Mouse (Mus musculus): ENCODE measurements around the gene Fgr. TPM values are rescaled to one million over a fixed set of nuclear protein-coding genes. Genes with fewer than 3 reads are reported as not detected.
"Not testable (repeated sequence)": the region's sequence is repeated elsewhere in the genome, so short reads cannot be mapped to it uniquely, and the experiment has no call there.

Fgr gene
- polyA plus RNA-seq, 1 experiment from 2014 or later = not detected

DNA sequence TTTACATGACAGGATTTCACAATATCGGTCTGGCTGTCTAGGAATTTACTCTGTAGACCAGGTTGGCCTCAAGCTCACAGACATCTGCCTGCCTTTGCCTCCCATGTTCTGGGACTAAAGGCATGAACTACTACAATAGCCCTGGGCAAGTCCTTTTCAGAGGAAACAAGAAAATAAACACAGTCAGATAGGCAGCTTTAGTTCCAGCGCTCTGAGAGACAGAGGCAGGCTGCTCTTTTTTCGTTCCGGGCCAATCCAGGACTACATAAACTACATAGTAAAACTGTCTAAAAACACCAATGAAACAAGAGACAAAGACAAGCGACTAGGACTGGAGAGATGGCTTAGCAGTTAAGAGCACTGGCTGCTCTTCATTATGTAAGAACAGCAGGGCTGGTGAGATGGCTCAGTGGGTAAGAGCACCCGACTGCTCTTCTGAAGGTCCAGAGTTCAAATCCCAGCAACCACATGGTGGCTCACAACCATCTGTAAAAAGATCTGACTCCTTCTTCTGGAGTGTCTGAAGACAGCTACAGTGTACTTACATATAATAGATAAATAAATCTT is 32.1 kb downstream of the Fgr start:
- H3K9ac ChIP-seq; H3K9me3 ChIP-seq (replicated peaks); H3K27ac ChIP-seq; H3K4me3 ChIP-seq; H3K4me2 ChIP-seq; H3K36me3 ChIP-seq (ENCODE audit: poor library complexity, severe bottlenecking); ATAC-seq: not testable (repeated sequence)
- 72% methylated on average over 6 of the region's 6 CpGs for WGBS
- Histone ChIP-seq H3K27me3 (peaks cover 21% of the 10 kb centered on the region), H3K4me1 (peaks cover 26% of the 10 kb centered on the region)

GRCm38 (mm10) chr4:133007513-133008380 is 33.9 kb downstream of the Fgr start:
- Histone ChIP-seq H3K9ac (no peak overlapping the region), H3K27ac (no peak overlapping the region), H3K4me3 (no peak overlapping the region), H3K27me3 (peaks cover 20% of the 10 kb centered on the region), H3K36me3 (ENCODE audit: poor library complexity, severe bottlenecking) (no peaks in the 10 kb centered on the region), H3K4me1 (peaks cover 24% of the 10 kb centered on the region), H3K4me2 (no peak overlapping the region), H3K9me3 (replicated peaks) (no peaks in the 10 kb centered on the region)
- ATAC-seq = no peak
- WGBS = 46% methylated on average over 15 of the region's 15 CpGs

DNA sequence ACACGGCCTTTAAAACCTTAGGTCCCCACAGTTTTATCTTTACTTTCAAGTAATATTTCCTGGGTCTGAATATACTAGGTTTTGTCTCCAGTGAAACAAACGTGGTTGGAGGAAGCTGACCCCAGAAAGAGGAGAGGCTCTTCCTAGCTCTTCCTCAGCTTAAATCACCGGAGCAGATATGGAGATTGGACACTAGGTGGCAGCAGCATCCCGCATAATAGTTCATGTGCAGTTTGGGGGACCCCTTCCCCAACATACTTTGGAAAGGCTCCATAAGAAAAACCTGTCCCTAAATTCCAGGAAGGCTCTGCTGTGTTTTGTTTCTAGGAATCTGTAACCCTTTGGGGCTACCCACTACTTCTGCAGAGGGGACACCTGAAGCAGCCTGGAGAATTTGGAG is 35.2 kb downstream of the Fgr start:
- H3K4me1 ChIP-seq = peaks cover 28% of the 10 kb centered on the region
- H3K36me3 ChIP-seq (ENCODE audit: poor library complexity, severe bottlenecking) = no peaks in the 10 kb centered on the region
- no peak for ATAC-seq
- no peak overlapping the region for H3K27ac ChIP-seq
- 2% methylated on average over 4 of the region's 4 CpGs for WGBS
- no peak overlapping the region for H3K4me2 ChIP-seq
- H3K9ac ChIP-seq = no peak overlapping the region
- H3K27me3 ChIP-seq = peaks cover 20% of the 10 kb centered on the region
- H3K4me3 ChIP-seq = no peak overlapping the region
- no peaks in the 10 kb centered on the region for H3K9me3 ChIP-seq (replicated peaks)

GRCm38 (mm10) chr4:133009676-133010075 is 35.8 kb downstream of the Fgr start:
- no peak for ATAC-seq
- H3K9ac ChIP-seq = no peak overlapping the region
- WGBS = 72% methylated on average over 5 of the region's 5 CpGs

DNA sequence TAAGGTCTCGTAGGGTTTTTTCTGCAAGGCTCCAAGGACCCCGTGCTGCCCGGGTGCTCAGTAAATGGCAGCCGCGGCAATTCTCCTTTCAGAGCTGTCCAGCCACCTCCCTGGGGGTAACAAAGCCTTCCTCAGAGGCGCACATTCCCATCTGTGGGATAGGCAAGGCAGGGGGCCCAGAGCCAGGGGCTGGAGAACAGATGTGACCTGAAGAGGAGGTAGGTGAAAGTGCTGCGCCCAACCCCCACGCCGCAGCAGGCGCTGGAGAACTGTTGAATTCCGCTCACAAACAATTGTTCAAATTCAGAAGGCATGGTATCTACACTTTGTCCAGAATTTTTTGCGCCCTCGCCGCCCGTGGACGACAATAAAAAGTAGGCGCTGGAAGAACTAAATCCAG is 36.7 kb downstream of the Fgr start:
- H3K4me1 ChIP-seq = peaks cover 43% of the 10 kb centered on the region
- no peaks in the 10 kb centered on the region for H3K9me3 ChIP-seq (replicated peaks)
- peak overlapping the region; percentile 88 for H3K4me3 ChIP-seq
- H3K27me3 ChIP-seq = peaks cover 20% of the 10 kb centered on the region
- H3K9ac ChIP-seq = 0 out of 2 replicates have a peak overlapping the region, but pooled peaks have one; percentile 99
- WGBS = under 1% methylated on average over 17 of the region's 17 CpGs
- H3K36me3 ChIP-seq (ENCODE audit: poor library complexity, severe bottlenecking) = no peaks in the 10 kb centered on the region
- H3K4me2 ChIP-seq = peak overlapping the region; percentile 94
- ATAC-seq = no peak
- no peak overlapping the region for H3K27ac ChIP-seq

More at GRCm38 (mm10) chr4:133009676-133010075, 35.8 kb downstream of the Fgr start:
- peaks cover 33% of the 10 kb centered on the region for H3K4me1 ChIP-seq
- no peaks in the 10 kb centered on the region for H3K9me3 ChIP-seq (replicated peaks)
- no peaks in the 10 kb centered on the region for H3K36me3 ChIP-seq (ENCODE audit: poor library complexity, severe bottlenecking)
- no peak overlapping the region for H3K27ac ChIP-seq
- peaks cover 20% of the 10 kb centered on the region for H3K27me3 ChIP-seq
- no peak overlapping the region for H3K4me3 ChIP-seq
- no peak overlapping the region for H3K4me2 ChIP-seq

GRCm38 (mm10) chr4:133011028-133011820 is 37.3 kb downstream of the Fgr start, which contains the start of gene Ahdc1:
Gene Ahdc1 (plus strand): TSS chr4:133011260.
- Histone ChIP-seq H3K9me3 (replicated peaks) (no peaks in the 10 kb centered on the region), H3K4me1 (peaks cover 49% of the 10 kb centered on the region), H3K4me3 (peak within 1 kb of the TSS; percentile 88), H3K27me3 (peaks cover 20% of the 10 kb centered on the region), H3K4me2 (peak within 1 kb of the TSS; percentile 94), H3K9ac (peak within 1 kb of the TSS; percentile 99), H3K27ac (peak within 1 kb of the TSS; percentile 97), H3K36me3 (ENCODE audit: poor library complexity, severe bottlenecking) (no peaks in the 10 kb centered on the region)
- WGBS = under 1% methylated on average over 66 of the region's 66 CpGs
- peak; percentile 89 for ATAC-seq

- under 1% methylated on average over 49 of the region's 84 CpGs for WGBS
- peak overlapping the region; percentile 99 for H3K9ac ChIP-seq
- H3K27ac ChIP-seq = peak overlapping the region; percentile 97
- H3K4me3 ChIP-seq = peak overlapping the region; percentile 88
- peaks cover 57% of the 10 kb centered on the region for H3K4me1 ChIP-seq
- H3K27me3 ChIP-seq = peaks cover 20% of the 10 kb centered on the region
- H3K9me3 ChIP-seq (replicated peaks) = no peaks in the 10 kb centered on the region
- peak overlapping the region; percentile 94 for H3K4me2 ChIP-seq
- ATAC-seq = 0 out of 2 replicates have a peak, but pooled peaks have one; percentile 5
- no peaks in the 10 kb centered on the region for H3K36me3 ChIP-seq (ENCODE audit: poor library complexity, severe bottlenecking)
Observed at GRCm38 (mm10) chr4:133011821-133012775, 38.2 kb downstream of the Fgr start.

- peak overlapping the region; percentile 97 for H3K27ac ChIP-seq
Observed at GRCm38 (mm10) chr4:133012776-133013265, 38.9 kb downstream of the Fgr start.

DNA sequence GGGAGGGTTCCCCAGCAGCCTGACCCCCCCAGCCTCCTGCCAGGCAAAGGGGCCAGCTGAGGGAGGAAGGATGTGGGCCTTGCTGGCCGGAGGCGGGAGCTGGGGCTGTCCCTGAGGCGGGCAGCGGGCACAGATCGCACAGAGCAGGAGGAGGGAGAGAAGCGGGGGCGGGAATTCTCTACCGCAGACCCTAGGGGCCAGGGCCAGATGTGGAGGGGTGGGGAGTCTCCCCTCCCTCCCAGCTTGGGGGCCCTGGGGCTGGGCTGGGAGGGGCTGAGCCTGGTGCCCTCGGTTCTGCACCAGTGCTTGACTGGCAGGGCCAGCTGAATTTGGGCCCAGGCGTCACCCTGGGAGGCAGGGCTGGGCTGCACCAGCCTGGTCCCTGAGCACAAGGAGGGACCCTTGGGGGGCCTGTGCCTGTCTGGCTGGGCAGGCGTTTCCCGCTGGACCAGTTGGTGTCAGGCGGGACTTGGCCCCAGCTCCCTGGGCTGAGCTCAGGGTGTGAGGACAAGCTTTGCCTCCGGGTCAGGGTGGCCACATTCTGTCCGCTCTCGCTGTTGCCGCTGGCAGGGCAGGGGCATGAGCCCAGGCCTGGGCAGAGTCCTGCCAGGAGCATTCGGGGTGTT is 39.5 kb downstream of the Fgr start:
- peak overlapping the region; percentile 99 for H3K9ac ChIP-seq
- H3K36me3 ChIP-seq (ENCODE audit: poor library complexity, severe bottlenecking) = no peaks in the 10 kb centered on the region
- peak overlapping the region; percentile 97 for H3K27ac ChIP-seq
- 8% methylated on average over 12 of the region's 18 CpGs for WGBS
- peak; percentile 11; the same call in 1 of the 2 replicates for ATAC-seq
- no peaks in the 10 kb centered on the region for H3K9me3 ChIP-seq (replicated peaks)
- H3K4me1 ChIP-seq = peaks cover 70% of the 10 kb centered on the region
- H3K27me3 ChIP-seq = peaks cover 20% of the 10 kb centered on the region
- H3K4me2 ChIP-seq = peak overlapping the region; percentile 94
- H3K4me3 ChIP-seq = peak overlapping the region; percentile 88

More at GRCm38 (mm10) chr4:133012776-133013265, 38.9 kb downstream of the Fgr start:
- peaks cover 20% of the 10 kb centered on the region for H3K27me3 ChIP-seq
- ATAC-seq = no peak
- peak overlapping the region; percentile 94 for H3K4me2 ChIP-seq
- H3K4me1 ChIP-seq = peaks cover 65% of the 10 kb centered on the region
- no peaks in the 10 kb centered on the region for H3K36me3 ChIP-seq (ENCODE audit: poor library complexity, severe bottlenecking)
- no peaks in the 10 kb centered on the region for H3K9me3 ChIP-seq (replicated peaks)
- H3K9ac ChIP-seq = peak overlapping the region; percentile 99
- 0% methylated on average over 16 of the region's 17 CpGs for WGBS
- peak overlapping the region; percentile 88 for H3K4me3 ChIP-seq

DNA sequence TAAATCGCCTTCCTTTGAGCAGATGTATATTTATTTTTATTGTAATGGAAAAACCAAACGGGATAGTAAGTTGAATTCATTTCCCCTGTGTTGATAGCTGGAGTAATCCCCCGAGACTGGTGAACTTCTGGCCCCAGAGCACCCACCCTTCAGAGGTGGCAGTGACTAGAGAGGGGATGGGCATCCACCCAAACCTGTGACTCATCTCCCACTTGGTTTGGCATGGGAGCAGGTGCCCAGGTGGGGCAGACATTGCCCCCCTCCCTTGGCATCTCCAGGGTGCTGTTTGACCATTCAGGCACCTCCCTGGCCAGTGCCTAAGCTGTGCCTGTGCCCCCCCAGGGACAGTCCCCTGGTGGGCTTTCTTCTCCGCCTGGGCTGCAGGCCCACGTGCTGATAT is 40.2 kb downstream of the Fgr start:
- 32% methylated on average over 5 of the region's 5 CpGs for WGBS
- H3K27me3 ChIP-seq = peaks cover 20% of the 10 kb centered on the region
- no peaks in the 10 kb centered on the region for H3K36me3 ChIP-seq (ENCODE audit: poor library complexity, severe bottlenecking)
- peaks cover 72% of the 10 kb centered on the region for H3K4me1 ChIP-seq
- peak overlapping the region; percentile 97 for H3K27ac ChIP-seq
- no peak for ATAC-seq
- H3K4me2 ChIP-seq = peak overlapping the region; percentile 94
- H3K9ac ChIP-seq = peak overlapping the region; percentile 99
- H3K9me3 ChIP-seq (replicated peaks) = no peaks in the 10 kb centered on the region
- peak overlapping the region; percentile 88 for H3K4me3 ChIP-seq

Data from forebrain, embryonic 13.5 days (tissue).